Mouse (Mus musculus) adrenal gland, adult 18-20 months (tissue): ENCODE measurements around the gene Opa3. TPM values are rescaled to one million over a fixed set of nuclear protein-coding genes. Genes with fewer than 3 reads are reported as not detected.
"Not testable (repeated sequence)": the region's sequence is repeated elsewhere in the genome, so short reads cannot be mapped to it uniquely, and the experiment has no call there.

ENCODE experiments used
- DNase-seq, 2 experiments: peaks; one replicate each; pipeline ENCODE4 v3.0.0; 2021 to 2022; ENCODE audit warnings: low spot score in 2 of 2
- total RNA-seq, 2 experiments: library from RNA; stranded (reverse); gene quantifications; 1 replicate in 1 of 2; 2 replicates in 1 of 2; pipeline ENCODE4 v1.2.3; 2021

The Opa3 gene
- total RNA-seq, 2 experiments from 2014 or later: 40.8 to 56.7 TPM

- no peak for DNase-seq
These were observed 48.1 kb downstream of the Opa3 start for GRCm38 (mm10) chr7:19276253-19276652.

- no peak for DNase-seq
These were observed 50.9 kb downstream of the Opa3 start for GRCm38 (mm10) chr7:19279052-19279451.

- no peak for DNase-seq
These were observed 51.5 kb downstream of the Opa3 start, which contains the start of gene Ppm1n for GRCm38 (mm10) chr7:19279581-19280114. TSS of gene Ppm1n (minus strand) at chr7:19280064.

GRCm38 (mm10) chr7:19281680-19282304 lies 53.7 kb downstream of the Opa3 start:
- not testable (repeated sequence) for DNase-seq

- DNase-seq: peak in 1 of 2 experiments; percentile 71
These were observed 54.3 kb downstream of the Opa3 start, which contains the start of gene Rtn2 for GRCm38 (mm10) chr7:19282385-19282784. TSS of gene Rtn2 (plus strand) at chr7:19282624.

GRCm38 (mm10) chr7:19282791-19283405 lies 54.8 kb downstream of the Opa3 start:
- DNase-seq: peak in 1 of 2 experiments; percentile 54

- no peak for DNase-seq
These were observed 55.3 kb downstream of the Opa3 start for GRCm38 (mm10) chr7:19283406-19283804.

GRCm38 (mm10) chr7:19284763-19285162 lies 56.6 kb downstream of the Opa3 start:
- peak in 1 of 2 experiments; percentile 65 for DNase-seq

- no peak for DNase-seq
These were observed 62.9 kb downstream of the Opa3 start for GRCm38 (mm10) chr7:19290969-19291596.

GRCm38 (mm10) chr7:19295503-19296185 lies 67.5 kb downstream of the Opa3 start:
- peak; percentile 98 for DNase-seq

GRCm38 (mm10) chr7:19297034-19297433 lies 68.9 kb downstream of the Opa3 start:
- DNase-seq: no peak

- DNase-seq: no peak
These were observed 69.7 kb downstream of the Opa3 start for GRCm38 (mm10) chr7:19297794-19298193.

GRCm38 (mm10) chr7:19299194-19299593 lies 71.1 kb downstream of the Opa3 start:
- DNase-seq: peak in 1 of 2 experiments; percentile 22

- DNase-seq: peak; percentile 77 to 83
These were observed 72.6 kb downstream of the Opa3 start for GRCm38 (mm10) chr7:19300501-19301421.

- no peak for DNase-seq
These were observed 73.5 kb downstream of the Opa3 start for GRCm38 (mm10) chr7:19301461-19302263.

- DNase-seq: no peak
These were observed 74.3 kb downstream of the Opa3 start for GRCm38 (mm10) chr7:19302264-19303045.

GRCm38 (mm10) chr7:19303046-19303305 lies 74.8 kb downstream of the Opa3 start:
- no peak for DNase-seq

- DNase-seq: peak; percentile 70 to 77
These were observed 75.6 kb downstream of the Opa3 start for GRCm38 (mm10) chr7:19303770-19304169.
